Mouse (Mus musculus) lung, postnatal 0 days (tissue): ENCODE measurements at regions not wholly inside any gene's neighbourhood (a gene's known extent, or its start where the extent isn't known, plus 50 kb on each side); places are given as distances from the start of the nearest gene placed in this dataset.

Source experiments
- CTCF ChIP-seq: IDR thresholded peaks from 2 replicates; pipeline ENCODE4 v1.5.1; 2016; ENCODE audit warnings: antibody characterized with exemption, mild to moderate bottlenecking
- EP300 ChIP-seq: IDR thresholded peaks from 2 replicates; pipeline ENCODE4 v1.6.1; 2016; ENCODE audit warnings: antibody characterized with exemption, mild to moderate bottlenecking, control low read depth

DNA sequence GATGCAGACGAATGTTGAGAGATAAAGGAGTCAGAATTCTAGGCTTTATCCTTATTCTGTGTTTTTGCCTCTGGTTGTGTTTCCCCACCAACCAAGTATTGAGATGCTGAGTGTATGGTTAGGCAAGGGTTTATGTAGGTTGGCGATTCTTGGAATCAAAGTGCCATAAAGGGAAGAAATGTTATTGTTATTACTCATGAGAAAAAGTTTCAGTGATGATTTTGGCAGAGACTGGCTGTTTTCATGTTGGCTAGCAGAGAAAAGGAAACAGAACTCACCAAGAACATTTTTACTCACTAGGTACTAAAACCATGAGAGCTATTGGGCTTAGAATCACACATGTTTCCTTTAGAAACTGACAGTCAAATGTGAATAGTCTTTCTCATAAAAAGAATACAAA, 202.9 kb downstream of the Fzd1 start:
- no peak for TF ChIP-seq EP300
- no peak for TF ChIP-seq CTCF
